Mouse (Mus musculus) heart, embryonic 10.5 days (tissue): ENCODE data around the gene Rae1. TPM values are rescaled to one million over a fixed set of nuclear protein-coding genes. Genes with fewer than 3 reads are reported as not detected.

Experiments used
- DNase-seq: peaks from one replicate; pipeline ENCODE4 v3.0.0-alpha.2; 2017; ENCODE audit warnings: low spot score
- H3K27ac ChIP-seq: fragments of 300-500 bp; sonication (generic); 2 replicates; pipeline ENCODE4 v1.5.1; 2016; ENCODE audit warnings: mild to moderate bottlenecking
- H3K27me3 ChIP-seq: fragments of 300-500 bp; sonication (generic); 2 replicates; pipeline ENCODE4 v1.6.1; 2016; ENCODE audit warnings: mild to moderate bottlenecking; ENCODE audit not compliant: poor library complexity, insufficient read depth, severe bottlenecking
- H3K36me3 ChIP-seq: fragments of 300-500 bp; sonication (generic); 2 replicates; pipeline ENCODE4 v1.6.1; 2016; ENCODE audit warnings: mild to moderate bottlenecking, moderate library complexity
- H3K4me1 ChIP-seq: fragments of 300-500 bp; sonication (generic); 2 replicates; pipeline ENCODE4 v1.6.1; 2016; ENCODE audit warnings: mild to moderate bottlenecking
- H3K4me3 ChIP-seq: fragments of 300-500 bp; sonication (generic); 2 replicates; pipeline ENCODE4 v1.5.1; 2016; ENCODE audit warnings: mild to moderate bottlenecking, moderate library complexity
- H3K9me3 ChIP-seq: fragments of 300-500 bp; sonication (generic); 2 replicates; pipeline ENCODE4 v1.6.1; 2016; ENCODE audit warnings: mild to moderate bottlenecking, moderate library complexity
- WGBS: fragments of 180-500 bp; shearing (Covaris S2); methylation state at CpG from one replicate; pipeline ENCODE4 v1.1.7; 2016; 5-methylcytosine and 5-hydroxymethylcytosine counted together
- polyA plus RNA-seq: library from polyadenylated mRNA; unstranded; fragments of >200 nt; fragmentation: Nextera tagmentation; extraction: Ambion mirVana; gene quantifications from 2 replicates; pipeline ENCODE4 v1.2.1, GENCODE M21; 2016

Gene Rae1
- polyA plus RNA-seq, 1 experiment from 2014 or later: 162 TPM

DNA sequence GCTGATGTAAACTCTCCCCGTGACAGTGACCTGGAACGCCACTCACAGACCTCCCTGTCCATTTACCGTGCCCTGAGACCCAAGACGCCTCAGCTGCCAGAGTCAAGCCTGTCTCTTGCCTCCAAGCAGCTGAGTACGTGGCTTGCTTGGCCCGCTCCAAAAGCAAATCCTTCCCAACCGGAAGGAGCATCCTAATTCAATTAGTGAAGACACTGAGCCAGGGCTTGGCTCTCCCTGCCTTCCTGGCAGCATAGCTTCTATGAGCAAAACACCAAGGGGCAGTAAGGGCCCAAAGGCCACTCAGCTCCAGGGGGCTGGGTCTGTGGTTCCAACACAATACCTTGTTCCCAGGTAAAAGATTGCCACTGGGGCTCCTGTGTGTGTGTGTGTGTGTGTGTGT is 25.2 kb upstream of the Rae1 start:
- WGBS: 40% methylated on average over 7 of the region's 7 CpGs
- no peaks in the 10 kb centered on the region for H3K36me3 ChIP-seq

DNA sequence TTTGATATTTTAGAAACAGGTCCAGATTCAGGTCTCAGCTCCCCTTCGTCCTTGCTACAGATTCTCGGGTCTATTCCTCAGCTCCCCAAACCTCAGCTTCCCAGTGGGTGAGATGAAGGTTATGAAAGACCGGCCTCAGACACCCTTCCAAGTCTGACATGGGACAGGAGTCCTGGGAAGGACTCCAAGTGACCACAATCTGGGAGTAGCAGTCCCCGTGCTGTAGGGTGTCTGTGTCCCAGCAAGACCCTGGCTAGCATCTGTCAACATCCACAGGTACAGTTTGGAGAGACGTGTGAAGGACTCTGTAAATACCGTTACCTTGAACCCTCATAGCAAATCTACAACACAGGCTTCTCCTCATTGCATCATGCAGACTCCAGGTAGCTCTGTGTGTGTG is 24.8 kb upstream of the Rae1 start:
- no peak for DNase-seq
- Histone ChIP-seq H3K4me3 (no peak overlapping the region), H3K4me1 (peaks cover 40% of the 10 kb centered on the region), H3K27ac (no peak overlapping the region), H3K9me3 (no peaks in the 10 kb centered on the region), H3K27me3 (no peaks in the 10 kb centered on the region; the same call in 1 of the 2 replicates), H3K36me3 (no peaks in the 10 kb centered on the region)
- WGBS: 67% methylated on average over 6 of the region's 6 CpGs

More for the DNA sequence above, 25.2 kb upstream of the Rae1 start:
- H3K27me3 ChIP-seq: no peaks in the 10 kb centered on the region; the same call in 1 of the 2 replicates
- no peak overlapping the region for H3K27ac ChIP-seq
- H3K4me1 ChIP-seq: peaks cover 40% of the 10 kb centered on the region
- H3K4me3 ChIP-seq: no peak overlapping the region
- H3K9me3 ChIP-seq: no peaks in the 10 kb centered on the region
- no peak for DNase-seq

GRCm38 (mm10) chr2:172976661-172977238 is 23.2 kb upstream of the Rae1 start:
- Histone ChIP-seq H3K9me3 (no peaks in the 10 kb centered on the region), H3K4me3 (peak overlapping the region; percentile 47; the same call in 1 of the 2 replicates), H3K27ac (peak overlapping the region; percentile 83), H3K27me3 (no peaks in the 10 kb centered on the region; the same call in 1 of the 2 replicates), H3K36me3 (no peaks in the 10 kb centered on the region), H3K4me1 (peaks cover 40% of the 10 kb centered on the region)
- WGBS: 30% methylated on average over 7 of the region's 7 CpGs
- no peak for DNase-seq

DNA sequence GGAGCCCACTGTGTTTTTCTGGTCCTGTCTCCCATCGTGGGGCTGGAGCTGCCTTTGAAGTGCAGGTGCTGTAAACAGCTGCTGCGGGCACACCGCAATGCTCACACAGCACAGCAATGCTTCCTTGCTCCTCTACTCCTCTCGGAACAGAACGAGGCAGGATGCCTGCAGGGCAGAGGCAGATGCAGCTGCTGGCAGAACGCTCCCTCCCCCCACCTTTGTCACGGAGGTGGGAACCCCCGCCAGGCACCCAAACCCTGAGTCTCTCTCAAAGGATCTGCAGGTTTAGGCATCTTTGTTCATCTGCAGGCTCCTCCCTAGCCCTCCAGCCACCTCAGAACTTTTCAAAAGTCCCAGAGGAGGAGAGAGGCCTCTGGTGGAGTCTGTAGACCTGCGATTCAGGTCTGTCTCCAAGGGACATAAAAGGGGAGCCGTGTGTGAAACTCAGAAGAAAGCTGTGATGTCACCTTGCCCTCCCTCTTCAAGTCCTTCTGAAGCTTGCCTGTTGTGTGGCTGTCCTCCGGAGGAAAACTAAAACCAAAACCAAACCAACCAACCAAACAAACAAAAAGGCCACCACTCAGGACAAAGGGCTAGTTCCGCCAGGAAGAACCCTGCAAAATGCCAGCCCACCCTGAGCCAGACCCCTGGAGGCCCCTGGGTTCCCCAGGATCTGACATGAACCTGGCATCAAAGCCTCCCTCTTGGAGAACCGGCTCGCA is 22.3 kb upstream of the Rae1 start, which contains the start of gene Spo11:
TSS of gene Spo11 (plus strand) at position 292 of the 722 bp plus-strand sequence.
- peak within 1 kb of the TSS; percentile 47 for H3K4me3 ChIP-seq
- WGBS: 16% methylated on average over 14 of the region's 14 CpGs

DNA sequence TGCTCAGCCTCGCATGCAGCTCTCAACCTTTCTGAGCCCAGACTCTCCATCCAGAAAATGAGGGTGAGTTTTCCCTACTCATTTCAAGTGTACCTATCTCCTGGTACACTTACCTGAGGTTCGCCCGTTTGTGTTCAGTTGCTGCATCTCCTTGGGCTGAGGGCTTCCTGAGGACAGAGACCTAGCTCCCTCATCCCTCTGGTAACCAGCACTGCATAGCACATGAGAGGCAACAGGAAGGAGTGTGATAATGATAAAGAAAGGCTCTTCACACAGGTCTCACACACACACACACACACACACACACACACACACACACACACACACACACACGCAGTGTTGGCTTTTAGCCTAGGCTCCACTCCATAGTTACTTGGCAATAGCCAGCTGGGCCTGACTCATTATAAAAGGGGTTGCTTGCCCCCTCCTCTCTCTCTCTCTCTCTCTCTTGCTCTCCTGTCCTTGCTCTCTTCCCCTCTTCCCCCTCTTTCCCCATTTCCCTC is 21.7 kb upstream of the Rae1 start:
- DNase-seq: no peak
- 45% methylated on average over 4 of the region's 4 CpGs for WGBS
- H3K4me1 ChIP-seq: peaks cover 46% of the 10 kb centered on the region
- peak overlapping the region; percentile 83; the same call in 1 of the 2 replicates for H3K27ac ChIP-seq
- H3K4me3 ChIP-seq: no peak overlapping the region
- no peaks in the 10 kb centered on the region for H3K9me3 ChIP-seq
- no peaks in the 10 kb centered on the region; the same call in 1 of the 2 replicates for H3K27me3 ChIP-seq
- H3K36me3 ChIP-seq: no peaks in the 10 kb centered on the region

More for the DNA sequence above, 22.3 kb upstream of the Rae1 start, which contains the start of gene Spo11:
- H3K4me1 ChIP-seq: peaks cover 41% of the 10 kb centered on the region
- H3K27ac ChIP-seq: peak within 1 kb of the TSS; percentile 83
- no peaks in the 10 kb centered on the region for H3K9me3 ChIP-seq
- DNase-seq: no peak
- H3K27me3 ChIP-seq: no peaks in the 10 kb centered on the region; the same call in 1 of the 2 replicates
- H3K36me3 ChIP-seq: no peaks in the 10 kb centered on the region

GRCm38 (mm10) chr2:172979666-172980345 is 20.1 kb upstream of the Rae1 start:
- no peak overlapping the region for H3K27ac ChIP-seq
- no peaks in the 10 kb centered on the region for H3K9me3 ChIP-seq
- peaks cover 35% of the 10 kb centered on the region for H3K4me1 ChIP-seq
- H3K36me3 ChIP-seq: no peaks in the 10 kb centered on the region
- WGBS: 88% methylated on average over 43 of the region's 43 CpGs
- no peak overlapping the region for H3K4me3 ChIP-seq
- no peaks in the 10 kb centered on the region; the same call in 1 of the 2 replicates for H3K27me3 ChIP-seq
- DNase-seq: no peak

DNA sequence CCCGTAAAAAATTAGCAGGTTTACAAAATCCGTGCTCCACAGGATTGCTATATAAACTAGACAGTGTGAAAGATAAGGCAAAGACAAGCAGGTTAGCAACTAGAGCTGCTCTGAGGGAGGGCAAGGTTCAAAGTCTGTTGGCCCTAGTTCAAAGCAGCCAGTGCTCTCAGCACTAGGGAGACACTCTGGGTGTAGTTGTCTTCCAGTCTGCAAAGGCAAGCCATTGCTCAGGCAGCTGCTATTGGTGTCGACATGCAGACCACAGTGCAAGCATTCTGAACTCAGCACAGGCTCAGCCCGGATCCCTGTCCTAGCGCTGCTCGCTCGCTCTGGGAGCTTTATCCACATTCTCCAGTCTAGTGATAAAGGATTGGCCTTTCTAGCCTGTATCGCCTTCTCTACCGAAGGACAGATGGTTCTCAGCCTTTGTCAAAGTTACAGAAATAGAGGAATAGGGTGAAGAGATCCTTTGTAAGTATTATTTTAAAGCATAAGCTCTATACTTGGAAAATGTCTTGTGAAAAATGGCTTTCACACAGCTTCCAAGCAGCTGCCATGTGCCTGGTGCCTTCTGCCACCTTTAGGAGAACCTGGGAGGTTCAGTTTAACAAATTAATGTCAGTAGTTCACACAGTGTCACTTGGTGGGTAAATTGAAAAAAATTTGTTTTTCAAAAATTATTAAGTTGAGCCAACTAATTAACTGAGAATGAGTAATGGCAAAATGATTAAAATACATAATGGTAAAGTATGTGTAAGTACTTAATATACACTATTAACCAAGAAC is 16.9 kb upstream of the Rae1 start:
- Histone ChIP-seq H3K4me1 (peaks cover 11% of the 10 kb centered on the region), H3K36me3 (no peaks in the 10 kb centered on the region), H3K27me3 (peaks cover 8% of the 10 kb centered on the region), H3K9me3 (no peaks in the 10 kb centered on the region), H3K4me3 (no peak overlapping the region), H3K27ac (no peak overlapping the region)
- no peak for DNase-seq
- 30% methylated on average over 9 of the region's 9 CpGs for WGBS

DNA sequence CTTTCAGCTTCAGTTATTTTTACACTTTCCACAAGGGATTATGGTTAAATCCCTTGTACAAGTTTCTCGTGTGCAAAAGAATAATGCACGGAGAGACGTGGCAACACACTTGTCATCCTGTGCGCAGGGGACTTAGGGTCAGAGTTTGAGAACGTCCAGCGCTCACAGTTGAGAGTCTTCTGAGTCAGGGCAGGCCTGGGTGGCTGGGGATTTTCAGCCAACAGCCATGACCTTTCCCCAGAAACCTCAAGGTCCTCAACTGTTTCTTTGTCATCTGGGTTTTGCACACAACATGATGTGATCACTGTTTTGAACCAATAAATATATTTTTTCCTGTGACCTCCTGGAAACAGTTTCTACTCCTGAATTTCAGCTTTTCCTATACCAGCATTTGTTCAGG is 9.8 kb upstream of the Rae1 start:
- Histone ChIP-seq H3K27me3 (peaks cover 6% of the 10 kb centered on the region; the same call in 1 of the 2 replicates), H3K27ac (no peak overlapping the region), H3K9me3 (no peaks in the 10 kb centered on the region), H3K4me3 (no peak overlapping the region), H3K4me1 (peaks cover 9% of the 10 kb centered on the region), H3K36me3 (no peaks in the 10 kb centered on the region)
- WGBS: 73% methylated on average over 6 of the region's 6 CpGs
- no peak for DNase-seq

GRCm38 (mm10) chr2:172996207-172996606 is 3.7 kb upstream of the Rae1 start:
- DNase-seq: no peak
- H3K27ac ChIP-seq: no peak overlapping the region; the same call in 1 of the 2 replicates
- H3K36me3 ChIP-seq: peaks cover under 1% of the 10 kb centered on the region; the same call in 1 of the 2 replicates
- WGBS: 17% methylated on average over 4 of the region's 4 CpGs
- peaks cover 19% of the 10 kb centered on the region for H3K4me1 ChIP-seq
- no peak overlapping the region for H3K4me3 ChIP-seq
- no peaks in the 10 kb centered on the region for H3K9me3 ChIP-seq
- no peaks in the 10 kb centered on the region for H3K27me3 ChIP-seq

DNA sequence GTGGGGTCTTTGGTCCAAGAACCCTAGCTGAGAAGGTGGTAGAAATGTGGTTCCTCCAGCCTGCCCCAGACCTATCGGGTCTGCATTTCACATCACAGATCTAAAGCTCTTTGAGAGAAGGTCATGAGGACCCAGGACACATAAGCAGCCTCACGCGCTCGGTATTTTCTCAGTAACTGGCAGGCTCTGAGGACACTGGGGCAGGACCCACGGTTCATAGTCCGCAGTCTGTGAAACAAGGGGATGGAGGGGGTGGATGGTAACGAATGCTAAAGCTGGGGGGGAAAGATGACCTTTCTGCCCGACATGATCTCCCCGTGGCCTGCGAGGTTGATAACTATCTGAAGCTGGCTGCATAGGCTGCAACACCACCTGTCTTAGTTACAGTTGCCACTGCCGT is 2.2 kb upstream of the Rae1 start:
- Histone ChIP-seq H3K27ac (no peak overlapping the region), H3K36me3 (peaks cover 15% of the 10 kb centered on the region), H3K4me1 (peaks cover 26% of the 10 kb centered on the region), H3K27me3 (no peaks in the 10 kb centered on the region), H3K9me3 (no peaks in the 10 kb centered on the region), H3K4me3 (no peak overlapping the region)
- DNase-seq: no peak
- 60% methylated on average over 11 of the region's 11 CpGs for WGBS

DNA sequence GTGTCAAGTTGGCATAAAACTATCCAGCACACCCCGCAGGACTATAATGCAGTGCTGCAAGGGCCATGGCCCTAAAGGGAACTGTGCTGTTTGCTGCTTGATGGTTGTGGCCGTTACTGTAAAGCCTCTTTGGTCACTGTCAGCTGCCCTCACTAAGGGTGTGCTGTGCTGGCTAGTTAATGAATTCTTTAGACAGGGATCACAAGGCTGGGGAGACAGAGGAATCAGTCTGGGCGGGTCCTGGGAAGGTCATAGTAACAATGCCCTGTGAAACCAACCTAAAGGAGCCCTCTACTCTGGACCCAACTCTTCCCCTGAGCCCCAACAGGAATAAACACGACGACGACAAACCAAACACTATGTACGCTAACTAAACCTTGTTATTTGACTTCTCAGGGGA is 1.4 kb upstream of the Rae1 start:
- no peak for DNase-seq
- Histone ChIP-seq H3K4me1 (peaks cover 26% of the 10 kb centered on the region), H3K27ac (peak overlapping the region; percentile 6; the same call in 1 of the 2 replicates), H3K36me3 (peaks cover 22% of the 10 kb centered on the region), H3K9me3 (no peaks in the 10 kb centered on the region), H3K27me3 (no peaks in the 10 kb centered on the region), H3K4me3 (no peak overlapping the region)
- 62% methylated on average over 7 of the region's 7 CpGs for WGBS

- Histone ChIP-seq H3K27ac (peak overlapping the region; percentile 98), H3K4me3 (peak overlapping the region; percentile 95), H3K27me3 (no peaks in the 10 kb centered on the region), H3K36me3 (peaks cover 40% of the 10 kb centered on the region), H3K9me3 (no peaks in the 10 kb centered on the region), H3K4me1 (peaks cover 23% of the 10 kb centered on the region)
- peak; percentile 94 for DNase-seq
- under 1% methylated on average over 42 of the region's 42 CpGs for WGBS
Measured at GRCm38 (mm10) chr2:173000285-173000652, 352 bp downstream of the Rae1 start.
